9 mouse cellular contexts compared by ENCODE assay signal in the genomic region with DNA sequence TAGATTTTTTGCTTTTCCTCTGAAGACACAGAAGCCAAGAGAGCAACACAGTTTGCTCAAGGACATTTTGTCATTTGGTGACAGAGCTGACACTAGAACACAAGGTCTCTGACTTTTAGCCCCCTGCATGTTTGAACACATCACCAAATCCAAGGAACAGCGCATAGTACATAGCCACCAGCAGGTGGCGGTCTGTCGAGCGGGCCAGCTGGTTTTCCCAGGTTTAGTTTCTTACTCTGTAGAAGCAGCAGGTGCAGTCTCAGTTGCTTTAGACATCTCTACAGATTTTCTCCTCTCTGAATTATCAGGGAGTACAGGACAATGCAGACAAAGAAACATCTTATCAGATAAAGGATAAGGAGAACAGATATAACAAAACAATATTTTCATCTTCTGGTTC. TPM values are rescaled to one million over a fixed set of nuclear protein-coding genes. Genes with fewer than 3 reads are reported as not detected.
DNase-seq lines count a peak whose midpoint lies in the region; ATAC-seq lines count a peak whose summit lies in the region.
"Had no signal": no experiment of that assay in that cellular context is flagged by ENCODE, and none has a peak within 500 bp of the region (broad histone marks: within the 10 kb centered on the region; RNA-seq: fewer than 3 reads in every experiment).

No protein-coding gene starts in this region.

- 4% methylated on average over 4 of the region's 4 CpGs for WGBS in hindbrain, embryonic 11.5 days
- 5% methylated on average over 4 of the region's 4 CpGs for WGBS in hindbrain, embryonic 13.5 days
- 3% methylated on average over 4 of the region's 4 CpGs for WGBS in neural tube, embryonic 11.5 days

- no peaks in the 10 kb centered on the region for H3K36me3 ChIP-seq in hindbrain, embryonic 11.5 days (ENCODE audit: control insufficient read depth, insufficient read depth, low read length)
- H3K36me3 ChIP-seq in hindbrain, embryonic 13.5 days, result no peaks in the 10 kb centered on the region
- no peaks in the 10 kb centered on the region for H3K36me3 ChIP-seq in neural tube, embryonic 11.5 days (ENCODE audit: control insufficient read depth, insufficient read depth, low read length)
- H3K36me3 ChIP-seq: neural tube, embryonic 13.5 days had no signal

- no peak overlapping the region for H3K27ac ChIP-seq in hindbrain, embryonic 11.5 days (ENCODE audit: low read depth, low read length)
- H3K27ac ChIP-seq in hindbrain, embryonic 13.5 days, result no peak overlapping the region
- H3K27ac ChIP-seq in neural tube, embryonic 11.5 days (ENCODE audit: low read depth, low read length), result no peak overlapping the region
- H3K27ac ChIP-seq: neural tube, embryonic 13.5 days had no signal

- no peak for ATAC-seq in hindbrain, embryonic 11.5 days (ENCODE audit: low FRiP score)
- no peak for ATAC-seq in hindbrain, embryonic 13.5 days (ENCODE audit: low FRiP score)
- ATAC-seq in common myeloid progenitor, adult 5-6 weeks (replicated peaks; ENCODE audit: low read depth, poor library complexity, severe bottlenecking), result peak; percentile 88
- ATAC-seq in inflammation-experienced regulatory T-cells, adult 6 months, result peak; percentile 95
- ATAC-seq in neural tube, embryonic 11.5 days (ENCODE audit: insufficient read depth, low FRiP score, low TSS enrichment), result no peak

- peak; percentile 76 for DNase-seq in hindbrain, embryonic 11.5 days (ENCODE audit: low spot score)
- peak; percentile 51 to 81 for DNase-seq in adrenal gland, adult (ENCODE audit: inconsistent age in 2 of 2, low spot score in 1 of 2)
- peak; percentile 25 to 44 for DNase-seq in left cerebral cortex, postnatal 10 days (ENCODE audit: extremely low spot score in 1 of 2, low spot score in 2 of 2)
- peak; percentile 70 for DNase-seq in neural tube, embryonic 11.5 days (ENCODE audit: low spot score)
- DNase-seq in thymus, postnatal 0 days (ENCODE audit: low spot score), result peak; percentile 82

- no peaks in the 10 kb centered on the region for H3K9me3 ChIP-seq in hindbrain, embryonic 11.5 days (ENCODE audit: control insufficient read depth, low read length)
- 0 out of 2 replicates have a peak, but pooled peaks cover 3% of the 10 kb centered on the region for H3K9me3 ChIP-seq in hindbrain, embryonic 13.5 days
- H3K9me3 ChIP-seq in neural tube, embryonic 11.5 days (ENCODE audit: control insufficient read depth, low read length), result no peaks in the 10 kb centered on the region
- H3K9me3 ChIP-seq: neural tube, embryonic 13.5 days had no signal

- H3K4me1 ChIP-seq in hindbrain, embryonic 11.5 days (replicated peaks; ENCODE audit: control insufficient read depth, insufficient read depth, low read length), result no peaks in the 10 kb centered on the region
- H3K4me1 ChIP-seq in hindbrain, embryonic 13.5 days (replicated peaks), result 0 out of 2 replicates have a peak, but pooled peaks cover 3% of the 10 kb centered on the region
- no peaks in the 10 kb centered on the region for H3K4me1 ChIP-seq in neural tube, embryonic 11.5 days (ENCODE audit: control insufficient read depth, insufficient read depth, low read length)

- H3K27me3 ChIP-seq in hindbrain, embryonic 11.5 days (ENCODE audit: control insufficient read depth, insufficient read depth, low read length), result no peaks in the 10 kb centered on the region
- H3K27me3 ChIP-seq in hindbrain, embryonic 13.5 days, result no peaks in the 10 kb centered on the region
- H3K27me3 ChIP-seq in neural tube, embryonic 11.5 days (ENCODE audit: control insufficient read depth, insufficient read depth, low read length), result no peaks in the 10 kb centered on the region
- H3K27me3 ChIP-seq: neural tube, embryonic 13.5 days had no signal

- H3K9ac ChIP-seq in hindbrain, embryonic 11.5 days (ENCODE audit: low read depth, low read length), result no peak overlapping the region
- no peak overlapping the region for H3K9ac ChIP-seq in hindbrain, embryonic 13.5 days
- H3K9ac ChIP-seq in neural tube, embryonic 11.5 days (ENCODE audit: low read length), result no peak overlapping the region
- H3K9ac ChIP-seq: neural tube, embryonic 13.5 days had no signal

- intact Hi-C loops in left cerebral cortex, postnatal 10 days (cut with DNase I), result no loop called here

- no peak overlapping the region for H3K4me3 ChIP-seq in hindbrain, embryonic 11.5 days (ENCODE audit: low read depth, low read length)
- no peak overlapping the region for H3K4me3 ChIP-seq in hindbrain, embryonic 13.5 days
- no peak overlapping the region for H3K4me3 ChIP-seq in neural tube, embryonic 11.5 days (ENCODE audit: low read depth, low read length)
- H3K4me3 ChIP-seq: neural tube, embryonic 13.5 days had no signal

- no peak overlapping the region for H3K4me2 ChIP-seq in hindbrain, embryonic 11.5 days (replicated peaks; ENCODE audit: low read depth, low read length)
- no peak overlapping the region for H3K4me2 ChIP-seq in hindbrain, embryonic 13.5 days
- no peak overlapping the region for H3K4me2 ChIP-seq in neural tube, embryonic 11.5 days (ENCODE audit: low read depth)
- H3K4me2 ChIP-seq: neural tube, embryonic 13.5 days had no signal

RNA-seq across cellular contexts. Expression of gene Fam107b, which starts 23.7 kb away (rescaled TPM):
- polyA plus RNA-seq in hindbrain, embryonic 11.5 days (2014; fragmentation: Nextera tagmentation; extraction: Ambion mirVana), result 65.8 and 70.9 TPM in 2 replicates
- 36.2 and 37.5 TPM in 2 replicates for polyA plus RNA-seq in hindbrain, embryonic 13.5 days (2015; fragmentation: Nextera tagmentation; extraction: Ambion mirVana)
- total RNA-seq in common myeloid progenitor, adult 5-6 weeks (2017), result 812 and 826 TPM in 2 replicates
- polyA plus RNA-seq in inflammation-experienced regulatory T-cells, adult 6 months (2017; shearing (Covaris generic)), result 100 to 1,000 TPM; 193 to 316 (median 202) TPM
- 10 to 100 TPM; 11.0 to 13.3 TPM for total RNA-seq in left cerebral cortex, postnatal 10 days (2021)
- polyA plus RNA-seq in neural tube, embryonic 11.5 days (2014; fragmentation: Nextera tagmentation; extraction: Ambion mirVana), result 64.4 TPM in 2 replicates
- polyA plus RNA-seq in thymus, postnatal 0 days (2015; fragmentation: Nextera tagmentation; extraction: Ambion mirVana), result 98.3 and 115 TPM in 2 replicates

RNA-seq across cellular contexts. Expression of gene Cdnf, which starts 33.8 kb away (rescaled TPM):
- 0.19 and 0.43 TPM in 2 replicates for polyA plus RNA-seq in hindbrain, embryonic 11.5 days (2014; fragmentation: Nextera tagmentation; extraction: Ambion mirVana)
- polyA plus RNA-seq in hindbrain, embryonic 13.5 days (2015; fragmentation: Nextera tagmentation; extraction: Ambion mirVana), result 0.18 and 0.19 TPM in 2 replicates
- total RNA-seq in common myeloid progenitor, adult 5-6 weeks (2017), result 0.58 and 1.6 TPM in 2 replicates
- under 1 TPM; 0.43 to 0.85 (median 0.61) TPM for polyA plus RNA-seq in inflammation-experienced regulatory T-cells, adult 6 months (2017; shearing (Covaris generic))
- total RNA-seq in left cerebral cortex, postnatal 10 days (2021), result 1 to 10 TPM in 1 of 2 experiments, under 1 TPM in 1; 0.97 to 1.1 TPM
- not detected in 2 replicates for polyA plus RNA-seq in neural tube, embryonic 11.5 days (2014; fragmentation: Nextera tagmentation; extraction: Ambion mirVana)
- polyA plus RNA-seq in thymus, postnatal 0 days (2015; fragmentation: Nextera tagmentation; extraction: Ambion mirVana), result 0.26 and 0.36 TPM in 2 replicates

RNA-seq across cellular contexts. Expression of gene Hspa14, which starts 34.0 kb away (rescaled TPM):
- polyA plus RNA-seq in hindbrain, embryonic 11.5 days (2014; fragmentation: Nextera tagmentation; extraction: Ambion mirVana), result 108 and 111 TPM in 2 replicates
- 66.7 and 67.4 TPM in 2 replicates for polyA plus RNA-seq in hindbrain, embryonic 13.5 days (2015; fragmentation: Nextera tagmentation; extraction: Ambion mirVana)
- total RNA-seq in common myeloid progenitor, adult 5-6 weeks (2017), result 134 and 176 TPM in 2 replicates
- polyA plus RNA-seq in inflammation-experienced regulatory T-cells, adult 6 months (2017; shearing (Covaris generic)), result 100 to 1,000 TPM; 104 to 113 (median 106) TPM
- total RNA-seq in left cerebral cortex, postnatal 10 days (2021), result 10 to 100 TPM; 44.3 to 51.0 TPM
- 111 and 113 TPM in 2 replicates for polyA plus RNA-seq in neural tube, embryonic 11.5 days (2014; fragmentation: Nextera tagmentation; extraction: Ambion mirVana)
- polyA plus RNA-seq in thymus, postnatal 0 days (2015; fragmentation: Nextera tagmentation; extraction: Ambion mirVana), result 137 and 138 TPM in 2 replicates

RNA-seq across cellular contexts. Expression of gene Gm45902, which starts 34.0 kb away (rescaled TPM):
- 6.9 and 8.2 TPM in 2 replicates for polyA plus RNA-seq in hindbrain, embryonic 11.5 days (2014; fragmentation: Nextera tagmentation; extraction: Ambion mirVana)
- 8.6 and 8.9 TPM in 2 replicates for polyA plus RNA-seq in hindbrain, embryonic 13.5 days (2015; fragmentation: Nextera tagmentation; extraction: Ambion mirVana)
- total RNA-seq in common myeloid progenitor, adult 5-6 weeks (2017), result 12.2 and 15.4 TPM in 2 replicates
- 1 to 10 TPM; 2.9 to 4.5 (median 4.0) TPM for polyA plus RNA-seq in inflammation-experienced regulatory T-cells, adult 6 months (2017; shearing (Covaris generic))
- 1 to 10 TPM; 5.3 to 6.8 TPM for total RNA-seq in left cerebral cortex, postnatal 10 days (2021)
- polyA plus RNA-seq in neural tube, embryonic 11.5 days (2014; fragmentation: Nextera tagmentation; extraction: Ambion mirVana), result 8.3 and 10.4 TPM in 2 replicates
- 3.8 and 4.5 TPM in 2 replicates for polyA plus RNA-seq in thymus, postnatal 0 days (2015; fragmentation: Nextera tagmentation; extraction: Ambion mirVana)

Comparison
In these comparisons a context has a peak if more than half of its experiments do, and no peak if none do; other contexts are left out.
1. ATAC-seq: peak in common myeloid progenitor, adult 5-6 weeks (single experiment) and inflammation-experienced regulatory T-cells, adult 6 months (single experiment); none in hindbrain, embryonic 11.5 days (single experiment), hindbrain, embryonic 13.5 days (single experiment) and neural tube, embryonic 11.5 days (single experiment).
2. Peak in every context shown above with its lines, with median percentiles within 50 percentile points of each other: DNase-seq.